Mouse (Mus musculus) stomach, postnatal 0 days (tissue): Measurements from ENCODE around the gene Arx.

Source experiments
- CTCF ChIP-seq: IDR thresholded peaks from 2 replicates; pipeline ENCODE4 v1.5.1; 2016; ENCODE audit warnings: antibody characterized with exemption, low read depth, mild to moderate bottlenecking, moderate library complexity
- EP300 ChIP-seq: optimal IDR thresholded peaks from 2 replicates; pipeline ENCODE3; 2016; ENCODE audit warnings: antibody characterized with exemption

GRCm38 (mm10) chrX:93279940-93280339, 6.3 kb upstream of the Arx start:
- TF ChIP-seq CTCF (no peak), EP300 (no peak)
